Comparison of ENCODE assay signal across 21 mouse cellular contexts in genomic region chr8:64790418-64790817, GRCm38 (mm10). TPM values are rescaled to one million over a fixed set of nuclear protein-coding genes. Genes with fewer than 3 reads are reported as not detected.
DNase-seq lines count a peak whose midpoint lies in the region; ATAC-seq and TF ChIP-seq lines count a peak whose summit lies in the region.
"Had no signal": no experiment of that assay in that cellular context is flagged by ENCODE, and none has a peak within 500 bp of the region (broad histone marks: within the 10 kb centered on the region; RNA-seq: fewer than 3 reads in every experiment).

No protein-coding gene starts in this region.

- 32% methylated on average over 2 of the region's 2 CpGs for WGBS in stomach, embryonic 15.5 days
- WGBS in stomach, postnatal 0 days: 25% methylated on average over 2 of the region's 2 CpGs
- 65% methylated on average over 2 of the region's 2 CpGs for WGBS in liver, embryonic 14.5 days (ENCODE audit: insufficient replicate concordance)

- TF ChIP-seq CTCF in layer of hippocampus, adult 2 months (conservative IDR thresholded peaks at IDR 0.05): no peak
- no peak for TF ChIP-seq CTCF in stomach, postnatal 0 days (IDR thresholded peaks at IDR 0.05; ENCODE audit: low read depth)
- no peak for TF ChIP-seq CTCF in liver, embryonic 14.5 days (IDR thresholded peaks at IDR 0.05; ENCODE audit: low read depth)

- H3K27ac ChIP-seq in layer of hippocampus, adult 2 months: peak overlapping the region; percentile 40; the same call in 1 of the 2 replicates
- H3K27ac ChIP-seq in stomach, embryonic 15.5 days: 0 out of 2 replicates have a peak overlapping the region, but pooled peaks have one; percentile 19
- H3K27ac ChIP-seq in stomach, postnatal 0 days (replicated peaks): no peak overlapping the region
- H3K27ac ChIP-seq in liver, embryonic 14.5 days: no peak overlapping the region
- H3K27ac ChIP-seq: embryonic facial prominence, embryonic 10.5 days; forebrain, embryonic 13.5 days; heart, embryonic 10.5 days; hindbrain, embryonic 12.5 days had no signal

- TF ChIP-seq EP300 in stomach, postnatal 0 days (optimal IDR thresholded peaks at IDR 0.05): no peak
- TF ChIP-seq EP300 in liver, embryonic 14.5 days (IDR thresholded peaks at IDR 0.05; ENCODE audit: low read depth): no peak

- peak; percentile 56 for ATAC-seq in stomach, embryonic 15.5 days (ENCODE audit: insufficient read depth, low FRiP score, low read depth)
- ATAC-seq in stomach, postnatal 0 days (ENCODE audit: low FRiP score, low TSS enrichment): no peak
- ATAC-seq in liver, embryonic 14.5 days (ENCODE audit: insufficient read depth): peak; percentile 45
- ATAC-seq: forebrain, embryonic 13.5 days; forebrain, postnatal 0 days had no signal

- no peak overlapping the region for H3K4me2 ChIP-seq in stomach, embryonic 15.5 days
- H3K4me2 ChIP-seq in stomach, postnatal 0 days (replicated peaks; ENCODE audit: low read depth): no peak overlapping the region
- H3K4me2 ChIP-seq in liver, embryonic 14.5 days (ENCODE audit: low read depth): no peak overlapping the region
- H3K4me2 ChIP-seq: forebrain, embryonic 13.5 days; hindbrain, embryonic 12.5 days had no signal

- H3K27me3 ChIP-seq in stomach, embryonic 15.5 days (replicated peaks): no peaks in the 10 kb centered on the region
- H3K27me3 ChIP-seq in stomach, postnatal 0 days (ENCODE audit: control insufficient read depth, insufficient read depth, low read length): no peaks in the 10 kb centered on the region
- H3K27me3 ChIP-seq in liver, embryonic 14.5 days (ENCODE audit: control insufficient read depth, insufficient read depth, low read length): no peaks in the 10 kb centered on the region
- H3K27me3 ChIP-seq: CH12.LX; forebrain, embryonic 13.5 days; hindbrain, embryonic 12.5 days had no signal

- H3K4me3 ChIP-seq in layer of hippocampus, adult 2 months: no peak overlapping the region
- H3K4me3 ChIP-seq in stomach, embryonic 15.5 days (replicated peaks): no peak overlapping the region
- H3K4me3 ChIP-seq in stomach, postnatal 0 days (ENCODE audit: low read depth, low read length): no peak overlapping the region
- no peak overlapping the region for H3K4me3 ChIP-seq in liver, embryonic 14.5 days (ENCODE audit: insufficient read depth in 1 of 2, low read depth in 2 of 2, low read length in 2 of 2)
- H3K4me3 ChIP-seq: embryonic facial prominence, embryonic 10.5 days; forebrain, embryonic 13.5 days; heart, embryonic 10.5 days; hindbrain, embryonic 12.5 days had no signal

- H3K4me1 ChIP-seq in stomach, embryonic 15.5 days: peaks cover 6% of the 10 kb centered on the region; the same call in 1 of the 2 replicates
- H3K4me1 ChIP-seq in stomach, postnatal 0 days (replicated peaks; ENCODE audit: control insufficient read depth, insufficient read depth): no peaks in the 10 kb centered on the region
- H3K4me1 ChIP-seq in liver, embryonic 14.5 days (replicated peaks; ENCODE audit: control insufficient read depth in 2 of 2, insufficient read depth in 2 of 2, low read length in 1 of 2): peaks cover 0 to 16% of the 10 kb centered on the region in 2 experiments; a peak in 2 of 4 replicates
- H3K4me1 ChIP-seq: heart, embryonic 10.5 days; hindbrain, embryonic 12.5 days had no signal

- H3K9me3 ChIP-seq in stomach, embryonic 15.5 days: no peaks in the 10 kb centered on the region
- H3K9me3 ChIP-seq in stomach, postnatal 0 days (ENCODE audit: control insufficient read depth, low read length): no peaks in the 10 kb centered on the region
- H3K9me3 ChIP-seq in liver, embryonic 14.5 days (ENCODE audit: control insufficient read depth, low read length): no peaks in the 10 kb centered on the region
- H3K9me3 ChIP-seq: embryonic facial prominence, embryonic 10.5 days; forebrain, embryonic 13.5 days; heart, embryonic 10.5 days; hindbrain, embryonic 12.5 days had no signal

- H3K9ac ChIP-seq in stomach, embryonic 15.5 days: no peak overlapping the region
- no peak overlapping the region for H3K9ac ChIP-seq in stomach, postnatal 0 days (ENCODE audit: low read length)
- no peak overlapping the region for H3K9ac ChIP-seq in liver, embryonic 14.5 days (replicated peaks)
- H3K9ac ChIP-seq: forebrain, embryonic 13.5 days; forebrain, postnatal 0 days; hindbrain, embryonic 12.5 days had no signal

- DNase-seq in layer of hippocampus, adult 2 months (ENCODE audit: low spot score in 2 of 2): no peak
- DNase-seq in layer of hippocampus, postnatal 10 days (ENCODE audit: low spot score in 2 of 2): no peak
- DNase-seq in stomach, postnatal 0 days (ENCODE audit: low spot score): no peak
- no peak for DNase-seq in liver, embryonic 14.5 days (ENCODE audit: low read depth in 3 of 3, low spot score in 3 of 3)
- peak; percentile 45 for DNase-seq in yolk sac, embryonic 10.5 days (ENCODE audit: low spot score)
- no peak for DNase-seq in lung, postnatal 14 days
- no peak for DNase-seq in adipocyte (ENCODE audit: low spot score)
- DNase-seq: adrenal gland, adult 8-10 months; adrenal gland, postnatal 36 days; cerebellum, adult 2 months; cerebellum, postnatal 10 days; forebrain, postnatal 0 days; gastrocnemius, postnatal 25 days; heart, postnatal 10 days; heart, postnatal 4 days had no signal

- no peaks in the 10 kb centered on the region for H3K36me3 ChIP-seq in stomach, embryonic 15.5 days
- no peaks in the 10 kb centered on the region for H3K36me3 ChIP-seq in stomach, postnatal 0 days (ENCODE audit: control insufficient read depth, insufficient read depth, low read length)
- no peaks in the 10 kb centered on the region for H3K36me3 ChIP-seq in liver, embryonic 14.5 days (replicated peaks; ENCODE audit: control insufficient read depth, insufficient read depth, low read depth)
- H3K36me3 ChIP-seq: embryonic facial prominence, embryonic 10.5 days; heart, embryonic 10.5 days; hindbrain, embryonic 12.5 days had no signal

RNA-seq across cellular contexts. Expression of gene Msmo1, which starts 56.8 kb away (rescaled TPM):
- 10 to 100 TPM; 85.9 to 86.4 TPM for total RNA-seq in layer of hippocampus, adult 2 months (2021)
- 100 to 1,000 TPM; 130 to 175 TPM for total RNA-seq in layer of hippocampus, postnatal 10 days (2021)
- polyA plus RNA-seq in stomach, embryonic 15.5 days (2015; fragmentation: Nextera tagmentation; extraction: Ambion mirVana): 131 and 143 TPM in 2 replicates
- polyA plus RNA-seq in stomach, postnatal 0 days (2015; fragmentation: Nextera tagmentation; extraction: Ambion mirVana): 141 and 160 TPM in 2 replicates
- 51.4 and 57.1 TPM in 2 replicates for polyA plus RNA-seq in liver, embryonic 14.5 days (2012; rRNA removed)
- 119 and 131 TPM in 2 replicates for polyA plus RNA-seq in liver, embryonic 14.5 days (2014; fragmentation: Nextera tagmentation; extraction: Ambion mirVana)

RNA-seq across cellular contexts. Expression of gene Klhl2, which starts 59.4 kb away (rescaled TPM):
- 100 to 1,000 TPM; 303 to 323 TPM for total RNA-seq in layer of hippocampus, adult 2 months (2021)
- 100 to 1,000 TPM; 193 to 203 TPM for total RNA-seq in layer of hippocampus, postnatal 10 days (2021)
- 18.4 and 19.5 TPM in 2 replicates for polyA plus RNA-seq in stomach, embryonic 15.5 days (2015; fragmentation: Nextera tagmentation; extraction: Ambion mirVana)
- polyA plus RNA-seq in stomach, postnatal 0 days (2015; fragmentation: Nextera tagmentation; extraction: Ambion mirVana): 13.4 and 14.0 TPM in 2 replicates
- polyA plus RNA-seq in liver, embryonic 14.5 days (2012; rRNA removed): 2.5 and 3.4 TPM in 2 replicates
- polyA plus RNA-seq in liver, embryonic 14.5 days (2014; fragmentation: Nextera tagmentation; extraction: Ambion mirVana): 2.7 and 3.1 TPM in 2 replicates

Comparison
In these comparisons a context has a peak if more than half of its experiments do, and no peak if none do; other contexts are left out.
1. H3K27ac ChIP-seq: peak in layer of hippocampus, adult 2 months (single experiment) and stomach, embryonic 15.5 days (single experiment); none in stomach, postnatal 0 days (single experiment) and liver, embryonic 14.5 days (single experiment).